Mouse (Mus musculus) natural killer cell, adult 2 months (primary cell): ENCODE measurements around the gene Adamts17.

ENCODE experiments used
- DNase-seq, 2 experiments: peaks; one replicate each; pipeline ENCODE4 v3.0.0; 2022; ENCODE audit warnings: low spot score in 2 of 2

Adamts17 gene

GRCm38 (mm10) chr7:66933251-66933650, 93.7 kb downstream of the Adamts17 start:
- DNase-seq: no peak

GRCm38 (mm10) chr7:66934062-66934461, 94.5 kb downstream of the Adamts17 start:
- no peak for DNase-seq

- DNase-seq: no peak
These were observed 95.5 kb downstream of the Adamts17 start for GRCm38 (mm10) chr7:66935041-66935440.

GRCm38 (mm10) chr7:66936042-66936755, 96.7 kb downstream of the Adamts17 start:
- no peak for DNase-seq

GRCm38 (mm10) chr7:66936911-66937310, 97.4 kb downstream of the Adamts17 start:
- no peak for DNase-seq

GRCm38 (mm10) chr7:66938988-66939783, 99.7 kb downstream of the Adamts17 start:
- DNase-seq: no peak

- no peak for DNase-seq
These were observed 101.2 kb downstream of the Adamts17 start for GRCm38 (mm10) chr7:66940761-66941160.

- no peak for DNase-seq
These were observed 109.5 kb downstream of the Adamts17 start for GRCm38 (mm10) chr7:66949006-66949405.

- DNase-seq: no peak
These were observed 113.4 kb downstream of the Adamts17 start for GRCm38 (mm10) chr7:66952921-66953320.

GRCm38 (mm10) chr7:66954073-66954472, 114.5 kb downstream of the Adamts17 start:
- no peak for DNase-seq

- DNase-seq: no peak
These were observed 115.2 kb downstream of the Adamts17 start for GRCm38 (mm10) chr7:66954723-66955122.

GRCm38 (mm10) chr7:66955455-66955919, 116.0 kb downstream of the Adamts17 start:
- no peak for DNase-seq

GRCm38 (mm10) chr7:66955978-66956377, 116.4 kb downstream of the Adamts17 start:
- DNase-seq: no peak

GRCm38 (mm10) chr7:66957764-66958163, 118.2 kb downstream of the Adamts17 start:
- no peak for DNase-seq

- no peak for DNase-seq
These were observed 120.9 kb downstream of the Adamts17 start for GRCm38 (mm10) chr7:66960246-66961033.

GRCm38 (mm10) chr7:66962736-66963135, 123.2 kb downstream of the Adamts17 start:
- DNase-seq: no peak

GRCm38 (mm10) chr7:66963541-66963940, 124.0 kb downstream of the Adamts17 start:
- DNase-seq: no peak

- DNase-seq: no peak
These were observed 127.1 kb downstream of the Adamts17 start for GRCm38 (mm10) chr7:66966541-66967205.

GRCm38 (mm10) chr7:66967206-66967919, 127.8 kb downstream of the Adamts17 start:
- DNase-seq: no peak

- no peak for DNase-seq
These were observed 129.1 kb downstream of the Adamts17 start for GRCm38 (mm10) chr7:66968661-66969060.

- DNase-seq: no peak
These were observed 129.7 kb downstream of the Adamts17 start for GRCm38 (mm10) chr7:66969199-66969598.
